Mouse (Mus musculus): ENCODE results near the gene Melk. TPM values are rescaled to one million over a fixed set of nuclear protein-coding genes. Genes with fewer than 3 reads are reported as not detected.

Gene Melk
- polyA plus RNA-seq, 1 experiment from 2014 or later = 55.7 TPM

DNA sequence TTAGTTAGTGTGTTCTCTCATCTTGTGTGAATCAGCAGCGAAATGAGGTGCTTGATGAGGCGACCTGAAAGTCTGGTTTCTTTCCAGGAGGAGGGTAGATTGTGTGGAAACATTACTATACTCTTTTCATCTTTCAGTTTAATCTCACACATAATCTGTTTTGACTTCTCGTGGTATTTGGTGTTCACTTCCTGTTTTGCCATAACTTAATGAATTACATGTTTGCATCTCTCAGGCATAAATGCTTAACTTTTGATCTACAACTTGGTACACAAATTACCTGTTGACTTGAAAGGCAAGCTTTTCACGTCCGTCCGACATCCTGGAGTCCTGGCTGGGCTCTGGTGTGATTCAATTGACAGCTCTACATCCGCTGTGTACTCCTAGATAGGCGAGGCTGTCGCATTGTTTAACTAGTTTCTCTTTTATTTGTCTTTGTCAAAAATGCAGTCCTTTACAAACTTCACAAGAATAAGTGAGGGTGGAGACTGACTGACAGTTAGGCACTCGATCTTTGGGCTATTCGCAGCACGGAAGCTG is 15.7 kb downstream of the Melk start:
- no peaks in the 10 kb centered on the region for H3K9me3 ChIP-seq (ENCODE audit: control insufficient read depth, low read length)
- no peak overlapping the region for H3K4me3 ChIP-seq (ENCODE audit: low read depth, low read length)
- DNase-seq (ENCODE audit: low spot score) (no peak), ATAC-seq (ENCODE audit: low FRiP score) (no peak)
- H3K27ac ChIP-seq (ENCODE audit: low read depth, low read length) = no peak overlapping the region
- no peaks in the 10 kb centered on the region for H3K36me3 ChIP-seq (ENCODE audit: control insufficient read depth, insufficient read depth, low read length)
- H3K4me1 ChIP-seq (replicated peaks; ENCODE audit: control insufficient read depth, insufficient read depth, low read length) = no peaks in the 10 kb centered on the region
- no peak overlapping the region for H3K9ac ChIP-seq (ENCODE audit: low read depth, low read length)
- no peak overlapping the region for H3K4me2 ChIP-seq (replicated peaks; ENCODE audit: low read depth, low read length)
- 90% methylated on average over 12 of the region's 12 CpGs for WGBS
- no peaks in the 10 kb centered on the region for H3K27me3 ChIP-seq (ENCODE audit: control insufficient read depth, insufficient read depth, low read length)

DNA sequence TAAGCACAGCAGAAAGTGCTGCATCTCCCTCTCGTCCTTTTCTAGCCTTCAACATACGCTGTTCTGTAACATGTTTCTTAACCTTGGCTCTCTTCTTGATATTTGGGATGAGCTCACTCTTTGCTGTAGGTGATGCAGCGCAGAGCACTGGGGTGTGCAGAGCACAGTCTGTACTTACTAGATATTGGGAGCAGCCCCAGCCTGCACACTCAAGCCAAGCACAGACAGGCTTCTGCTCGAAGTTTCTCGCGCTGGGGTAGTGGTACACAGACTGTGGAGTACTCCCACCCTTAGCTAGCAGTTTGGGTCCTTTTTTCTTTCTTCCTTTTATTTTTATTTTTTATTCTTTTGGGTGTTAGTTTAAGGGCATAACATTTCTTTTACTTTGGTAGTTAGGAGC is 19.8 kb downstream of the Melk start:
- H3K9ac ChIP-seq (ENCODE audit: low read depth, low read length) = no peak overlapping the region
- H3K27ac ChIP-seq (ENCODE audit: low read depth, low read length) = no peak overlapping the region
- 96% methylated on average over 6 of the region's 6 CpGs for WGBS
- no peak overlapping the region for H3K4me3 ChIP-seq (ENCODE audit: low read depth, low read length)
- H3K4me1 ChIP-seq (replicated peaks; ENCODE audit: control insufficient read depth, insufficient read depth, low read length) = no peaks in the 10 kb centered on the region
- DNase-seq (ENCODE audit: low spot score) (no peak), ATAC-seq (ENCODE audit: low FRiP score) (no peak)
- H3K9me3 ChIP-seq (ENCODE audit: control insufficient read depth, low read length) = no peaks in the 10 kb centered on the region
- H3K4me2 ChIP-seq (replicated peaks; ENCODE audit: low read depth, low read length) = no peak overlapping the region
- H3K27me3 ChIP-seq (ENCODE audit: control insufficient read depth, insufficient read depth, low read length) = no peaks in the 10 kb centered on the region
- H3K36me3 ChIP-seq (ENCODE audit: control insufficient read depth, insufficient read depth, low read length) = no peaks in the 10 kb centered on the region

DNA sequence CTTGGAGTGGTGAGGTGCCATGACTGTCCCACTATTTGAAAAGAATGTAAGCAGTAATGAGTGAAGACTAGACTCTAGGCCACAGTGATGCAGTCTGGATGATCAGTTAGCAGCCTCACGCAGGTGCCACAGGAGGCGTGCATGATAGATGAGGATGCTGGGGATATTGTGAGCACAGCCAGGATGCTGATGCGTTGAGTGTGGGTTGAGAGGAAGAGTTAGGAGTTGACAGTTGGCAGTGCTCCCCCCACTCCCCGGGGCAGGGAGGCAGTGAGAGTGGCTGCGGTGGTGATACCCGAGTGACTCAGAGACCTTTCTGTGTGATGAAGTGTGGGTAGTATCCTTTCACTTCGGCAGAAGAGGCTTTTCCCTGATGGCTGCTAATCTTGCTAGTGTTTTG is 21.4 kb downstream of the Melk start:
- no peaks in the 10 kb centered on the region for H3K36me3 ChIP-seq (ENCODE audit: control insufficient read depth, insufficient read depth, low read length)
- H3K4me3 ChIP-seq (ENCODE audit: low read depth, low read length) = no peak overlapping the region
- no peaks in the 10 kb centered on the region for H3K27me3 ChIP-seq (ENCODE audit: control insufficient read depth, insufficient read depth, low read length)
- DNase-seq (ENCODE audit: low spot score) (no peak), ATAC-seq (ENCODE audit: low FRiP score) (no peak)
- no peak overlapping the region for H3K27ac ChIP-seq (ENCODE audit: low read depth, low read length)
- H3K9ac ChIP-seq (ENCODE audit: low read depth, low read length) = no peak overlapping the region
- no peaks in the 10 kb centered on the region for H3K9me3 ChIP-seq (ENCODE audit: control insufficient read depth, low read length)
- WGBS = 94% methylated on average over 7 of the region's 7 CpGs
- no peaks in the 10 kb centered on the region for H3K4me1 ChIP-seq (replicated peaks; ENCODE audit: control insufficient read depth, insufficient read depth, low read length)
- no peak overlapping the region for H3K4me2 ChIP-seq (replicated peaks; ENCODE audit: low read depth, low read length)

DNA sequence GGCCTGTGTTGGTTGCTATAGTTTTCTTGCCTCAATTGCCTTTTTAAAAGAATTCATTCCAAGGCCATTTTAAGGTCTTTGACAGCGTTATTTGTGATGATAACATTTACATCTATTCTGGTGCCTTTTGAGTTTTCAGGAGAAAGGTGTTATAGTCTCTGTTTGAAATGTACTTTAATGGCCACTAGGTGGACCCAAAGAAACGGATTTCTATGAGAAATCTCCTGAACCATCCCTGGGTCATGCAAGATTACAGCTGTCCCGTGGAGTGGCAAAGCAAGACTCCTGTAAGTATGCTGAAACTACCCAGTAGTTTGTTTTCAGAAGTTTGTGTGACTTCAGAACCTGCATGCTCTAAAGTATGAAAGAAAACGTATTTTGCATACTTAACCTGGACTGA is 24.8 kb downstream of the Melk start:
- Histone ChIP-seq H3K9me3 (ENCODE audit: control insufficient read depth, low read length) (no peaks in the 10 kb centered on the region), H3K4me2 (replicated peaks; ENCODE audit: low read depth, low read length) (no peak overlapping the region), H3K4me3 (ENCODE audit: low read depth, low read length) (no peak overlapping the region), H3K27ac (ENCODE audit: low read depth, low read length) (no peak overlapping the region), H3K9ac (ENCODE audit: low read depth, low read length) (no peak overlapping the region), H3K36me3 (ENCODE audit: control insufficient read depth, insufficient read depth, low read length) (no peaks in the 10 kb centered on the region), H3K27me3 (ENCODE audit: control insufficient read depth, insufficient read depth, low read length) (no peaks in the 10 kb centered on the region), H3K4me1 (replicated peaks; ENCODE audit: control insufficient read depth, insufficient read depth, low read length) (no peaks in the 10 kb centered on the region)
- peak; percentile 49 for DNase-seq (ENCODE audit: low spot score)
- 55% methylated on average over 4 of the region's 4 CpGs for WGBS
- ATAC-seq (ENCODE audit: low FRiP score) = no peak

DNA sequence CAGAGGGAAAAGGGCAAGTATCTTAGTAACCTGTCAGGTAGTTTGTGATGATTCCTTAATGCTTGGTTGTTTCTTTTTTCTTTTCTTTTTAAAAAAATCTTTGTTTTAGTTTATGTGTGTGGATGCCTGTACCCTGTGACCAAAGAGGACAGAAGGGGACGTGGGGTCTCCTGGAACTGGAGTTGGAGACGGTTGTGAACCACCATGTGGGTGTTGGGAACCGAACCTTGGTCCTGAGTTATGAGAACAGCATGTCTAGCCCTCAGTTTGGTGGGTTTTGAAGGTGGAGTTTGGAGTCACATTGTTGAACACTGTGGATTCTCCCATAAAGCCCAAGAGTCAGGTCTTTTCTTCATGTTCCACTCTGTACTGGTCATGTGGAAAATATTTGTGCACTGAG is 26.0 kb downstream of the Melk start:
- Histone ChIP-seq H3K4me1 (replicated peaks; ENCODE audit: control insufficient read depth, insufficient read depth, low read length) (no peaks in the 10 kb centered on the region), H3K4me2 (replicated peaks; ENCODE audit: low read depth, low read length) (no peak overlapping the region), H3K27ac (ENCODE audit: low read depth, low read length) (no peak overlapping the region), H3K27me3 (ENCODE audit: control insufficient read depth, insufficient read depth, low read length) (no peaks in the 10 kb centered on the region), H3K9ac (ENCODE audit: low read depth, low read length) (no peak overlapping the region), H3K36me3 (ENCODE audit: control insufficient read depth, insufficient read depth, low read length) (no peaks in the 10 kb centered on the region), H3K4me3 (ENCODE audit: low read depth, low read length) (no peak overlapping the region), H3K9me3 (ENCODE audit: control insufficient read depth, low read length) (no peaks in the 10 kb centered on the region)
- no peak for ATAC-seq (ENCODE audit: low FRiP score)
- no peak for DNase-seq (ENCODE audit: low spot score)
- whole genome bisulfite sequencing = 95% methylated on average over 3 of the region's 3 CpGs

DNA sequence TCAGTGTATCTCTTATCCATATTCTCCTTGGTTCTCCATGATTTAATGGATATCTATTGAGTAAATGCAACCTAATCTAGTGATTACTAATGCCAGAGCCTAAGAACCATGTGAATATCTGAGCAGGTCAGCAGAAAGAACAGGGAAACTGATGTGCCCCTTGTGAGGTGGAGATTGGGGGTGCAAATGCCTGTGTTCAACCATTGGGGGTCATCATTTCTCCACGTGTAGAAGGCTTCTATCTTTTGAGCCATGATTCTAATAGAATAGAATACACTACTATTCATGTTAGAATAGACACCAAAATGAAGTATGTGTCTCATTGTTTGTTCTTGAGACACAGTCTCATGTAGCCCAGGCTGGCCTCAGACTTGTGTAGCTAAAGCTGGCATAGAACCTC is 27.3 kb downstream of the Melk start:
- 93% methylated on average over 1 of the region's 1 CpGs for WGBS
- H3K9me3 ChIP-seq (ENCODE audit: control insufficient read depth, low read length) = no peaks in the 10 kb centered on the region
- H3K4me3 ChIP-seq (ENCODE audit: low read depth, low read length) = no peak overlapping the region
- no peak overlapping the region for H3K9ac ChIP-seq (ENCODE audit: low read depth, low read length)
- no peak overlapping the region for H3K4me2 ChIP-seq (replicated peaks; ENCODE audit: low read depth, low read length)
- no peak overlapping the region for H3K27ac ChIP-seq (ENCODE audit: low read depth, low read length)
- no peaks in the 10 kb centered on the region for H3K36me3 ChIP-seq (ENCODE audit: control insufficient read depth, insufficient read depth, low read length)
- DNase-seq (ENCODE audit: low spot score) = no peak
- ATAC-seq (ENCODE audit: low FRiP score) = no peak
- no peaks in the 10 kb centered on the region for H3K4me1 ChIP-seq (replicated peaks; ENCODE audit: control insufficient read depth, insufficient read depth, low read length)
- no peaks in the 10 kb centered on the region for H3K27me3 ChIP-seq (ENCODE audit: control insufficient read depth, insufficient read depth, low read length)

DNA sequence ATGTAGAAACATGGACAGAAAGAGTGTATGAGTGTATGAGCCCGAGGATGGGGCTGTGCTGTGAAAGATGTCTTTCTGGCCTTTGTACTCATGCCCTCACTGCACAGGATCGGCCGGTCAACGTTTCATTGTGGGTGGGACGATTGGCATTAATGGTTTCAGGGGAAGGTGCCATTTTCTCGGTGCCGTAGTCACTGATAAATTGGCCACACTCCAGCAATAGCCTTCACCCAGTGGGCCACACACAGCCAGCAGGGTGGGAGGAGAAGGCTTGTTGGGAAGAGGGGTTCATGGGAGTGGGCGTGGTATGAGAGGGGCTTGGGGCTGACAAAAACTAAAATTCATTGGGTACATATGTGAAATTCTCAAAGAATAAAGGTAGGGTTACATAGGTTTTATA is 34.3 kb downstream of the Melk start:
- Histone ChIP-seq H3K4me2 (replicated peaks; ENCODE audit: low read depth, low read length) (no peak overlapping the region), H3K27me3 (ENCODE audit: control insufficient read depth, insufficient read depth, low read length) (no peaks in the 10 kb centered on the region), H3K9me3 (ENCODE audit: control insufficient read depth, low read length) (no peaks in the 10 kb centered on the region), H3K27ac (ENCODE audit: low read depth, low read length) (no peak overlapping the region), H3K4me1 (replicated peaks; ENCODE audit: control insufficient read depth, insufficient read depth, low read length) (no peaks in the 10 kb centered on the region), H3K9ac (ENCODE audit: low read depth, low read length) (no peak overlapping the region), H3K4me3 (ENCODE audit: low read depth, low read length) (no peak overlapping the region), H3K36me3 (ENCODE audit: control insufficient read depth, insufficient read depth, low read length) (no peaks in the 10 kb centered on the region)
- ATAC-seq (ENCODE audit: low FRiP score) = no peak
- 95% methylated on average over 8 of the region's 8 CpGs for WGBS
- DNase-seq (ENCODE audit: low spot score) = no peak

DNA sequence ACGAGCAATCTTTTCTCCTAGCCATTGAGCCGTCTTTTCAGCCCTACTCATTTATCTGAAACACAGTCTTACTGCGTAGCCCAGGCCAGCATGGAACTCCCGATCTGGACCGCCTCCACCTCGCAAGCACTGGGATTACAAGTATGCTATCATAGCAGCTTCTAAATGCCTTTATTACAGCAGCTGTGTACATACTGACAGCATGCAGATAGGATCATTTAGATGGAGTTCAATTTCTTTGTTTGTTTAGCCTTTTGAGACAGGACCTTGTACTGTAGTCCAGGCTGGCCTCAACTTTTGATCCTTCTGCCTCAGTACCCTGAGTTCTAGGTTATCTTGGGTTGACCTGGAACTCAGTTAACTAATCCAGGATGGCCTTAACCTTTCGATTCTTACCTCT is 61.0 kb downstream of the Melk start:
- H3K4me3 ChIP-seq (ENCODE audit: low read depth, low read length) = no peak overlapping the region
- WGBS = 94% methylated on average over 7 of the region's 7 CpGs
- no peak overlapping the region for H3K27ac ChIP-seq (ENCODE audit: low read depth, low read length)
- no peaks in the 10 kb centered on the region for H3K4me1 ChIP-seq (replicated peaks; ENCODE audit: control insufficient read depth, insufficient read depth, low read length)
- H3K9me3 ChIP-seq (ENCODE audit: control insufficient read depth, low read length) = no peaks in the 10 kb centered on the region
- DNase-seq (ENCODE audit: low spot score) (no peak), ATAC-seq (ENCODE audit: low FRiP score) (no peak)
- H3K4me2 ChIP-seq (replicated peaks; ENCODE audit: low read depth, low read length) = no peak overlapping the region
- H3K27me3 ChIP-seq (ENCODE audit: control insufficient read depth, insufficient read depth, low read length) = no peaks in the 10 kb centered on the region
- no peaks in the 10 kb centered on the region for H3K36me3 ChIP-seq (ENCODE audit: control insufficient read depth, insufficient read depth, low read length)
- H3K9ac ChIP-seq (ENCODE audit: low read depth, low read length) = no peak overlapping the region

DNA sequence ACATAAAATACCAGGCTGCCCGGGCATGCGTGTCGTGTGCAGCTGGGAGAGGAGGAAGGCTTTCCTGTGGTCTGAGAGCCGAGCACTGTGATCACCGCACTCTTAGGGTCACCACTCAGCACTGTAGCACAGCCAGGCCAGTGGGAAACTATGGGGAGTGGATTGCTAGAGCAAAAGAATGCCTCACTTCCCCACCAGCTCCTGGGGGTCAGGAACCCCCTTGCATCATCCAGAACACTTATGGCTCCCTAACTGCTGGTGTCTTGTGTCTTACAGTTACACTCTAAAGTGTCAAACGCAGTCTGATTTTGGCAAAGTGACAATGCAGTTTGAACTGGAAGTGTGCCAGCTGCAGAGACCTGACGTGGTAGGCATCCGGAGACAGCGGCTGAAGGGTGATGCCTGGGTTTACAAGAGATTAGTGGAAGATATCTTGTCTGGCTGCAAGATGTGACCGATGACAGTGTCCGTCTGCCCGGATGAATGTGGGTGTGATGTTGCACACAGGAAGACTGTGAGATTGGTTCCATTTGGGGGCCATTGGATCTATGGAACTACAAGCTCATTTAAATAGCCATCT is 62.8 kb downstream of the Melk start:
- no peak for ATAC-seq (ENCODE audit: low FRiP score)

More for the DNA sequence above, 62.8 kb downstream of the Melk start:
- H3K4me2 ChIP-seq (replicated peaks; ENCODE audit: low read depth, low read length) = no peak overlapping the region
- WGBS = 93% methylated on average over 12 of the region's 12 CpGs
- no peak overlapping the region for H3K9ac ChIP-seq (ENCODE audit: low read depth, low read length)
- no peaks in the 10 kb centered on the region for H3K4me1 ChIP-seq (replicated peaks; ENCODE audit: control insufficient read depth, insufficient read depth, low read length)
- no peak overlapping the region for H3K4me3 ChIP-seq (ENCODE audit: low read depth, low read length)
- H3K27me3 ChIP-seq (ENCODE audit: control insufficient read depth, insufficient read depth, low read length) = no peaks in the 10 kb centered on the region
- H3K36me3 ChIP-seq (ENCODE audit: control insufficient read depth, insufficient read depth, low read length) = no peaks in the 10 kb centered on the region
- no peak overlapping the region for H3K27ac ChIP-seq (ENCODE audit: low read depth, low read length)
- no peak for DNase-seq (ENCODE audit: low spot score)
- no peaks in the 10 kb centered on the region for H3K9me3 ChIP-seq (ENCODE audit: control insufficient read depth, low read length)

Measured in hindbrain, embryonic 11.5 days (tissue).